Mouse (Mus musculus): Measurements from ENCODE around the gene Vmp1. TPM values are rescaled to one million over a fixed set of nuclear protein-coding genes. Genes with fewer than 3 reads are reported as not detected.

Gene Vmp1
- polyA plus RNA-seq, 1 experiment from 2014 or later, result 141 TPM

GRCm38 (mm10) chr11:86629445-86629844, 54.2 kb downstream of the Vmp1 start:
- Histone ChIP-seq H3K36me3 (ENCODE audit: control insufficient read depth, insufficient read depth, low read length) (peaks cover 6% of the 10 kb centered on the region; the same call in 1 of the 2 replicates), H3K4me1 (ENCODE audit: control insufficient read depth, insufficient read depth, low read length) (no peaks in the 10 kb centered on the region), H3K4me3 (ENCODE audit: low read length) (no peak overlapping the region), H3K4me2 (replicated peaks; ENCODE audit: low read depth, low read length) (no peak overlapping the region), H3K27ac (ENCODE audit: low read depth, low read length) (no peak overlapping the region), H3K27me3 (ENCODE audit: control insufficient read depth, insufficient read depth, low read length) (no peaks in the 10 kb centered on the region), H3K9ac (ENCODE audit: low read depth, low read length) (no peak overlapping the region), H3K9me3 (ENCODE audit: control insufficient read depth, low read length) (no peaks in the 10 kb centered on the region)
- WGBS, result 85% methylated on average over 3 of the region's 3 CpGs
- ATAC-seq (ENCODE audit: low FRiP score, low TSS enrichment), result no peak

GRCm38 (mm10) chr11:86628448-86628847, 55.2 kb downstream of the Vmp1 start:
- no peak for ATAC-seq (ENCODE audit: low FRiP score, low TSS enrichment)
- Histone ChIP-seq H3K4me2 (replicated peaks; ENCODE audit: low read depth, low read length) (no peak overlapping the region), H3K27me3 (ENCODE audit: control insufficient read depth, insufficient read depth, low read length) (no peaks in the 10 kb centered on the region), H3K9me3 (ENCODE audit: control insufficient read depth, low read length) (no peaks in the 10 kb centered on the region), H3K4me1 (ENCODE audit: control insufficient read depth, insufficient read depth, low read length) (no peaks in the 10 kb centered on the region), H3K36me3 (ENCODE audit: control insufficient read depth, insufficient read depth, low read length) (peaks cover 6% of the 10 kb centered on the region; the same call in 1 of the 2 replicates), H3K27ac (ENCODE audit: low read depth, low read length) (no peak overlapping the region), H3K4me3 (ENCODE audit: low read length) (no peak overlapping the region), H3K9ac (ENCODE audit: low read depth, low read length) (no peak overlapping the region)
- WGBS, result 62% methylated on average over 2 of the region's 2 CpGs

GRCm38 (mm10) chr11:86627649-86628048, 56.0 kb downstream of the Vmp1 start:
- no peak for ATAC-seq (ENCODE audit: low FRiP score, low TSS enrichment)
- Histone ChIP-seq H3K9ac (ENCODE audit: low read depth, low read length) (no peak overlapping the region), H3K4me3 (ENCODE audit: low read length) (no peak overlapping the region), H3K9me3 (ENCODE audit: control insufficient read depth, low read length) (no peaks in the 10 kb centered on the region), H3K27me3 (ENCODE audit: control insufficient read depth, insufficient read depth, low read length) (no peaks in the 10 kb centered on the region), H3K27ac (ENCODE audit: low read depth, low read length) (no peak overlapping the region), H3K4me2 (replicated peaks; ENCODE audit: low read depth, low read length) (no peak overlapping the region), H3K4me1 (ENCODE audit: control insufficient read depth, insufficient read depth, low read length) (no peaks in the 10 kb centered on the region), H3K36me3 (ENCODE audit: control insufficient read depth, insufficient read depth, low read length) (peaks cover 6% of the 10 kb centered on the region; the same call in 1 of the 2 replicates)

- H3K4me2 ChIP-seq (replicated peaks; ENCODE audit: low read depth, low read length), result no peak overlapping the region
- no peak overlapping the region for H3K9ac ChIP-seq (ENCODE audit: low read depth, low read length)
- no peak overlapping the region for H3K4me3 ChIP-seq (ENCODE audit: low read length)
- H3K4me1 ChIP-seq (ENCODE audit: control insufficient read depth, insufficient read depth, low read length), result no peaks in the 10 kb centered on the region
- H3K9me3 ChIP-seq (ENCODE audit: control insufficient read depth, low read length), result no peaks in the 10 kb centered on the region
- H3K36me3 ChIP-seq (ENCODE audit: control insufficient read depth, insufficient read depth, low read length), result peaks cover 4% of the 10 kb centered on the region; the same call in 1 of the 2 replicates
- no peaks in the 10 kb centered on the region for H3K27me3 ChIP-seq (ENCODE audit: control insufficient read depth, insufficient read depth, low read length)
- no peak overlapping the region for H3K27ac ChIP-seq (ENCODE audit: low read depth, low read length)
- WGBS, result 85% methylated on average over 4 of the region's 4 CpGs
- no peak for ATAC-seq (ENCODE audit: low FRiP score, low TSS enrichment)
These were observed 56.9 kb downstream of the Vmp1 start for GRCm38 (mm10) chr11:86626714-86627113.

GRCm38 (mm10) chr11:86624237-86624941, 59.2 kb downstream of the Vmp1 start:
- H3K9ac ChIP-seq (ENCODE audit: low read depth, low read length), result no peak overlapping the region
- H3K27me3 ChIP-seq (ENCODE audit: control insufficient read depth, insufficient read depth, low read length), result no peaks in the 10 kb centered on the region
- H3K4me2 ChIP-seq (replicated peaks; ENCODE audit: low read depth, low read length), result no peak overlapping the region
- H3K4me1 ChIP-seq (ENCODE audit: control insufficient read depth, insufficient read depth, low read length), result no peaks in the 10 kb centered on the region
- no peaks in the 10 kb centered on the region for H3K9me3 ChIP-seq (ENCODE audit: control insufficient read depth, low read length)
- 83% methylated on average over 5 of the region's 5 CpGs for WGBS
- no peak overlapping the region for H3K27ac ChIP-seq (ENCODE audit: low read depth, low read length)
- ATAC-seq (ENCODE audit: low FRiP score, low TSS enrichment), result no peak
- no peaks in the 10 kb centered on the region for H3K36me3 ChIP-seq (ENCODE audit: control insufficient read depth, insufficient read depth, low read length)
- no peak overlapping the region for H3K4me3 ChIP-seq (ENCODE audit: low read length)

DNA sequence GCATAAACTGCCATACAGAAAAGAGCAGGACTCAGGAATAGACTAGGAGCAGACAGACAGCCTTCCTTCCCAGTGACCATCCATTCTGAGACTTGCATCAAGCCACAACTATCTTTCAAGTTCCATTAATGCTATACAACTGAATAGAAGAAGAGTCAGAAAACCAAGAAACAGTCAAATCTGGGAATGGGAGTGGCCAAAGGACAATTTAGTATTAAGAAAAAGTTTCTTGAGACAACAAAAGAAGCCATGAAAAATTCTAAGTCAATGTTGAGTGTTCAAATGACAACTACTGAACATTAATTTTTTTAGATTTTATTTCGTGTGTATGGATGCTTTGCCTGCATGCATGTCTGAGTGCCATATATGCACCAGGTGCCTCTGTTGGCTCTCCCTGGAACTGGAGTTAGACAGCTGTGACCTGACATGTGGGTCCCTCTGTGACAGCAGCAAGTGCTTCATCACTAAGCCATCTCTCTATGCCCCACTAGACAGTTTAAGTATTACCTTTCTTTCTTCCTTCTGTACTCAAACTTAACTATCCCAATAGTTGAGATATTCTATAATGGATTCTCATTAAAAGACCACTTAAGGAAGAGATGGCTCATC, 60.1 kb downstream of the Vmp1 start:
- 94% methylated on average over 1 of the region's 1 CpGs for WGBS
- H3K9me3 ChIP-seq (ENCODE audit: control insufficient read depth, low read length), result no peaks in the 10 kb centered on the region
- no peak overlapping the region for H3K4me3 ChIP-seq (ENCODE audit: low read length)
- no peak for ATAC-seq (ENCODE audit: low FRiP score, low TSS enrichment)
- no peaks in the 10 kb centered on the region for H3K27me3 ChIP-seq (ENCODE audit: control insufficient read depth, insufficient read depth, low read length)
- no peak overlapping the region for H3K9ac ChIP-seq (ENCODE audit: low read depth, low read length)
- no peaks in the 10 kb centered on the region for H3K36me3 ChIP-seq (ENCODE audit: control insufficient read depth, insufficient read depth, low read length)
- no peaks in the 10 kb centered on the region for H3K4me1 ChIP-seq (ENCODE audit: control insufficient read depth, insufficient read depth, low read length)
- H3K27ac ChIP-seq (ENCODE audit: low read depth, low read length), result no peak overlapping the region
- H3K4me2 ChIP-seq (replicated peaks; ENCODE audit: low read depth, low read length), result no peak overlapping the region

DNA sequence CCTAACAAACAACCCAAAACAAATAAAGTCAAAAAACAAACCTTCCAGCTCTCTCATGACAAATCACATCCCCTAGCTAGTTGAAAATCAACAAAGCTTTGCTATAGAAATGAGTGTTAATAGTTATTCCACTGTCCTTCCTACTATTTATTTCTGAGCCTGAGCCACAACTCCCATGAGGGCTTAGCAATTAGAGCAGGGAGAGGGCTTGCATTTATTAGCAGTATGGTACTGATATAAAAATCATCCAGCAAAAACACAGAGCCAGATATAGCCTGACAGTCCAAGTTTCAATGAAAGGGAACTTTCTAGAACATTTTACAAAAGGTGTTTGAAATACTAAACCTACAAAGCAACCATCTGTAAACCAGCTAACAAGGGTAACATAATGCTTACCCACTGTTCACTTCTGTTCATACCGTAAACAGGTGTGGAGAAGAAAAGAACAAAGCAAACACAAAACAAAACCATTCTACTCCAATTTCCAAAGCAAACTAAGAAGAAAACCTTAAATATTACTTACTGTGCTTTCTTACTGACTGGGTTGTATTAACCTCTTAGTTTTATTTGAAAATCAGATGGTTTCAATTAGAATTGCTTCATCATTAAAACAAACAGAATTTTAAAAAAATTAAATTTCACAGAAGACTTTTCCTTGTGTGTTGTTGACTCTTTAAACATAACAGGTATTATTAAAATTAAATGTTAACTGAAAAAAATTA, 61.3 kb downstream of the Vmp1 start:
- Histone ChIP-seq H3K27me3 (ENCODE audit: control insufficient read depth, insufficient read depth, low read length) (no peaks in the 10 kb centered on the region), H3K4me1 (ENCODE audit: control insufficient read depth, insufficient read depth, low read length) (no peaks in the 10 kb centered on the region), H3K4me2 (replicated peaks; ENCODE audit: low read depth, low read length) (no peak overlapping the region), H3K9me3 (ENCODE audit: control insufficient read depth, low read length) (no peaks in the 10 kb centered on the region), H3K27ac (ENCODE audit: low read depth, low read length) (no peak overlapping the region), H3K36me3 (ENCODE audit: control insufficient read depth, insufficient read depth, low read length) (no peaks in the 10 kb centered on the region), H3K9ac (ENCODE audit: low read depth, low read length) (no peak overlapping the region), H3K4me3 (ENCODE audit: low read length) (no peak overlapping the region)
- 90% methylated on average over 1 of the region's 1 CpGs for WGBS
- no peak for ATAC-seq (ENCODE audit: low FRiP score, low TSS enrichment)

DNA sequence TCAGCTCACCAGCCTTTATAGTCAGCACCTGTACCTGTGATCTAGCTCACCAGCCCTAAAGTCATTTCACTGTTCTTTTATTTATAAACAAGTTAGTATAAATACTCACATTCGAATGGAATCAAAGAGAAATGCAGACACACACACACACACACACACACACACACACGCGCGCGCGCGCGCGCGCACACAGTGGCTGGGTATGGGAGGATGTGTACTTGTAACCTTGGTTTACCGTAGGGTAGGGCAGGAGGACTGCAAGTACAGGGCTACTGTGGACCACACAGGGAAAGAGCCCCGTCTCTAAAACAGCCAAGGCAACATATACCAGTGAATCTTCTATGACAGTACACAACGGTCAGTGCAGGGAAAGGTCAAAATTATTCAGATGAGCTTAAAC, 62.5 kb downstream of the Vmp1 start:
- Histone ChIP-seq H3K27ac (ENCODE audit: low read depth, low read length) (no peak overlapping the region), H3K4me2 (replicated peaks; ENCODE audit: low read depth, low read length) (no peak overlapping the region)

More for the DNA sequence above, 62.5 kb downstream of the Vmp1 start:
- WGBS, result 95% methylated on average over 13 of the region's 13 CpGs
- H3K27me3 ChIP-seq (ENCODE audit: control insufficient read depth, insufficient read depth, low read length), result no peaks in the 10 kb centered on the region
- H3K9me3 ChIP-seq (ENCODE audit: control insufficient read depth, low read length), result no peaks in the 10 kb centered on the region
- H3K9ac ChIP-seq (ENCODE audit: low read depth, low read length), result no peak overlapping the region
- no peaks in the 10 kb centered on the region for H3K4me1 ChIP-seq (ENCODE audit: control insufficient read depth, insufficient read depth, low read length)
- H3K36me3 ChIP-seq (ENCODE audit: control insufficient read depth, insufficient read depth, low read length), result no peaks in the 10 kb centered on the region
- no peak for ATAC-seq (ENCODE audit: low FRiP score, low TSS enrichment)
- no peak overlapping the region for H3K4me3 ChIP-seq (ENCODE audit: low read length)

Data from kidney, embryonic 14.5 days (tissue).